Mouse (Mus musculus): ENCODE measurements at regions not wholly inside any gene's neighbourhood (a gene's known extent, or its start where the extent isn't known, plus 50 kb on each side); places are given as distances from the start of the nearest gene placed in this dataset.

DNA sequence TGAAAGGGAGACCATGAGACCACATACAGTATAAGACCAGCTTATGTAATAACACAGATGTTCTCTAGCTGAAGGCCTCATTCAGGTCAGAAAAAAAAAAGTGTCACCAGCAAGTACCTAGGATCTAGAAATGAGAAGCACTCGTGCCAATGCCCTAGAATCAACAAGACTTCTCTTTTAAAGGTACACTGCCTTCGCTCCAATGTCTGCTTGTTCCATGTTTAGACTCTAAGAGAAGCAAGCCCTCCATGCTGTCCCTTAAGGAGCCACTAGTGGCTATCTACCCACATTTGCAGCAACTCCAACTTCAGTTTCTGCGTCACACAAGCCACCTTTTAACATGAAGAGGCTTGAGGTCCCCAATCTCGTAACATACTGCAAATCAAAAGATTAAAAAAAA lies 185.4 kb upstream of the Mkln1 start:
- intact Hi-C loops (cut with DNase I): no loop called here

- intact Hi-C loops (cut with DNase I): no loop called here
These were observed 182.9 kb upstream of the Mkln1 start for GRCm38 (mm10) chr6:31215661-31216060.

DNA sequence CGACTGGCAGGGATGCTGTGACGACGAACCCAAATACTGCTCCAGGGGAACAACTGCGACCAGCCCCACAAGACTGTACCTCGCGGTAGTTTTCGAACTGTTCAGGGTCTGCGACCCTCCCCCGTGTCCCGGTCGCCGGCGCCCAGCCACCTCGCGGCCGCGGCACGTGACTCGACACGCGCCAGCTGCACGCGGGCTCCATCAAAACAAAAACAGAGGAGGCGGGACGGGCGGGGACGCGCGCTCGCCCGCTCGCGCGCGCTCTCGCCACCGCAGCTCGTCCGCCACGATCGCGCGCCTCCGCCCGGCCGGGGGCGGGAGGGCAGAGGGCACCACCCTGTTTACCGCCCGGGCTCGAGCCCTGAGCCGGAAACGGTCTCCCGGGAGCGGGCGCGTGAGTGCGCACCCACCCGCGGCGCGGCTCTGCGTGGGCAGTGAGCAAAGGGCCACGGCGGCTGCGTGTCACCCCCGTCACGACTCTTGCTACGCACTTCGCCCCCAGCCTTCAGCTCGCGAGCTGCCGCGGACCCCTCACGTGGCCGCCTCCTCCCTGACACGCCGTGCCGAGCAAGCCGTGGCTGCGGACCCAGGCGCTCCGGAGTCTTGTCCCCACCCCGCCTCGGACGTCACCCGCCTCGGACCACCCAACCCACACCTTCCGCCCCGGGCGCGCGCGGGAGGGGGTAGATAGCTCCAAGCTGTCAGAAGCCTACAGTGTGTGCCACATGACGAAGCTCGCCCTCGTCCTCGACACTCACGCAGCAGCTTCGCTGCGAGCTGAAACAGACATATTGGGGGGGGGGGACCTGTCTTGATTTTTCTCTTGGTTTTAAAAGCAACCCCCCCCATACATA lies 182.1 kb upstream of the Mkln1 start:
- intact Hi-C loops (cut with DNase I): no loop called here

GRCm38 (mm10) chr6:31217060-31217541 lies 181.4 kb upstream of the Mkln1 start:
- intact Hi-C loops (cut with DNase I): no loop called here

DNA sequence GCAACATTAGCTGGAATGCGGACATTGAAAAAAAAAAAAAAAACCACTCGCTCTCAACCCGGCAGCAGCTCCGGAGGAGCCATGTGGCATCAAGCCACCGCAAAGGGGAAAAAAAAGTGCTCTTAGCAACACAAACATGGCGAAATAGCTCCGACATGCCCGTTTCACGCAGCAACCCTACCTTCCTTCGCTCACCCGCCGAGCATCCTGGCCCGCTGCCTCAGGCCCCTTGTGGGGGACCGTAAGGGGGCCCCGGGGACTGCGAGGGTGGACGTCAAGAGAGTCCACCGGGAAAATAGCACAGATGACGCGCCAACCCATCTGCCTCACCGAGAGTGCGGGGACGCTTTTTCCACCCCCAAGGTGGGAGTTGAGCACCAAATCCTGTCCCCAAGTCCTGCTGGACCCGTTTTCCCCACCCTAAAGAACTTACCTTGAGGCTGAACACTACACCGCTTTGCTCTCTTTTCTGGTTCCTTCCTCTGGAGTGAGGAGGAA lies 180.8 kb upstream of the Mkln1 start:
- intact Hi-C loops (cut with DNase I): no loop called here

DNA sequence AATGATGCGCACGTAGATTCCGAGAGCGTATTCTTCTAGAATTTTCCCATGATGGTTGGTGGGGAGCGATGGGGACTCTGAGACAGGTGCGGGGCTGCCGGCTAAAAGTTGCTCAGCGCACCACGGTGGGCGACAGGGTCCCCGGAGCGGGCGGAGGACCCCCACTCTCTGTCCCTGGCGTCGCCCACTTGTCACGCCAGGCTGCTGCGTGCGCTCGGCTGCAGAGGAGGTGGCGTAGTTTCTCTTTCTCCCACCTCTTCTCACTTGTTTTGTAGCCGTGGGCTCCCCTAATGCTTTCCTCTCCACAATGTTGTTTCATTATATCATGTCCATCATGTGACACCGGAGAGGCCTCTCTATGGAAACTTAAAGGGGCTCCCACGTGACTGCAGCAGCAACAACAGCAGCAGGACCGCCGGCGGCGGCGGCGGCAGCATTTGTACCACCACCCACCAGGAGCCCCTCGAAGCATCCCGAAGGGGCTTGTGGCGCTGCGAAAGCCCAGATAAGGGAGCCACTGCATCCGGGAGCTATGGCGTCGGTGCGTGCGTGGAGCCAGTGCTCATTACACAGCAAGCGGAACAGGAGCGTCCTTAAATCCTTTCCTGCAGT lies 180.3 kb upstream of the Mkln1 start:
- intact Hi-C loops (cut with DNase I): no loop called here

DNA sequence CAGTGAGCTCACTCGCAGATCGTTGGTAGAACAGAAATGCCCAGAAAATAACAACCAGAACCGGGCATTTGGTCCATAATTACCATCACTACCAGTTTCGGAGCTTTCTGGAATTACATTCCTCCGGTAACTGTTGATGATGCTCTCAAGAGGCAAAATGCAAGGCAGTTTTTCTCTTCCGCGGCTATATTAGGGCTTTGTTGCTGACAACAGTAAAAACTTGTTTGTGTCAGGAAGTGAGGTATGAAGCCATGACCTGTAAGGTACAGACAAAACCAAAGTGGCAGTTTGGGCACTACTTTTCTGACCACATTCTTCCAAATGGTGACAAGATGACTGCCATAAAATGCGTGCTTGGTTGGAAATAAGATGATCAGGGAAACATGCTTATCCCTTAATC lies 179.7 kb upstream of the Mkln1 start:
- intact Hi-C loops (cut with DNase I): no loop called here

DNA sequence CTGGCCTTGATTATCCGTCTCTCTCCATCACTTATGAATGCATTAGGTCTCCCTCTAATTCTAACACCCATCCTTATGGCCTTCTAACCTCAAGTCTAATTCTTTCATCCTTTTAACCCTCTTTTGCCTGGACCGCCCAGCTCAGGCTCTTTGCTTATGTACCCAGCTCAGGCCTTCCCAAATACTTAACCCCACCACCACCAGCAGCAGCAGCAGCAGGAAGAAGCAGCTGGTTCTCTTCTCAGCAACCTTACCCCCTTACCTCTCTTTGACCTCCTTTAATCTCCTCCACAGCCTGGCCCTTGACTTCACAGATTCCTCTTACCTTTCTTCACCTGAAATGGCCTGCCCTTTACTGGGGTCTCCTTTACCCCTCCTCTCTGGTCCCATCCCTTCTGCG lies 178.8 kb upstream of the Mkln1 start:
- intact Hi-C loops (cut with DNase I): loop anchor here (10.0 kb wide), 2 partner anchors 95 to 165 kb away; no protein-coding TSS in a partner anchor

GRCm38 (mm10) chr6:31220184-31220931 lies 178.2 kb upstream of the Mkln1 start:
- intact Hi-C loops (cut with DNase I): loop anchor here (10.0 kb wide), 2 partner anchors 94 to 164 kb away; no protein-coding TSS in a partner anchor

- intact Hi-C loops (cut with DNase I): loop anchor here (10.0 kb wide), 2 partner anchors 93 to 163 kb away; no protein-coding TSS in a partner anchor
These were observed 177.0 kb upstream of the Mkln1 start for GRCm38 (mm10) chr6:31221490-31221889.

- intact Hi-C loops (cut with DNase I): loop anchor here (10.0 kb wide), 2 partner anchors 93 to 163 kb away; no protein-coding TSS in a partner anchor
These were observed 176.4 kb upstream of the Mkln1 start for GRCm38 (mm10) chr6:31222024-31222579.

- intact Hi-C loops (cut with DNase I): loop anchor here (10.0 kb wide), 2 partner anchors 87 to 157 kb away; no protein-coding TSS in a partner anchor
These were observed 171.1 kb upstream of the Mkln1 start for GRCm38 (mm10) chr6:31227406-31227805.

DNA sequence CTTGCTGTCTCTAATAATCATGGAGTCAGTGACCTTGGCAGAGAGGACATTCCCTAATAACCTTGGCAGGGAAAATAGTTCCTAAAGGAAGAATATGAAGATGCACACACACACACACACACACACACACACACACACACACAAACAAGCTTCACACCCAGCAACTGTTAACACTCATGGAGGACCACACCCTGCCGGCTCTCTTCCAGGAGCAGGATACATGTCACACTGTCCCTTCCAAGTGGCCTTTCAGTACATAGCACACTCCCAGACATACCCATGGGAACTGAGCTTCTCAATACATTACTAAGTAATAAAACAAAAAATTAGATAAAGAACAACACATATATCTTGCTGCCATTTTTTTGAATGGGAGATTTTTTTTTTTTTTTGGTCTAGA lies 170.5 kb upstream of the Mkln1 start:
- intact Hi-C loops (cut with DNase I): loop anchor here (10.0 kb wide), 2 partner anchors 87 to 157 kb away; no protein-coding TSS in a partner anchor

GRCm38 (mm10) chr6:31231821-31232220 lies 166.7 kb upstream of the Mkln1 start:
- intact Hi-C loops (cut with DNase I): no loop called here

- intact Hi-C loops (cut with DNase I): no loop called here
These were observed 165.1 kb upstream of the Mkln1 start for GRCm38 (mm10) chr6:31233252-31233993.

DNA sequence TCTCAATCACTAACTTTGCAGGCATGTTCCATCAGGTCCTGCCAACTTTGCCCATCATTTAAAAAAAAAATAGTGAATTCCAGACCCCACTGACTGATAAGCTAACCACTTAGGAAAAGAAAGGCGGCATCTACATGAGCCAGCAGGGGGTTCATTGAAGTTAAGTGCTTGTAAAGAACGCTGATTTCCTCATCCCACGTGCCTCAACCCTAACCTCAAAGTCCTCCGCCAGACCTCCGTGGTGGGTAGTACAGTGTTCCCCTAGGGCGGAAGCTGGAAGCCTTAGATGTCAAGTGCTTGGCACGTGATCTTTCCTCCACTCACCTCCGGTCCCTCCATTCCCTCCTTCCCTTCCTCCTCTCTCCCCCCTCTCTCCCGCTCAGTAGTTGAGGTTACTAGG lies 158.5 kb upstream of the Mkln1 start:
- intact Hi-C loops (cut with DNase I): no loop called here

GRCm38 (mm10) chr6:31250526-31250925 lies 148.0 kb upstream of the Mkln1 start:
- intact Hi-C loops (cut with DNase I): no loop called here

DNA sequence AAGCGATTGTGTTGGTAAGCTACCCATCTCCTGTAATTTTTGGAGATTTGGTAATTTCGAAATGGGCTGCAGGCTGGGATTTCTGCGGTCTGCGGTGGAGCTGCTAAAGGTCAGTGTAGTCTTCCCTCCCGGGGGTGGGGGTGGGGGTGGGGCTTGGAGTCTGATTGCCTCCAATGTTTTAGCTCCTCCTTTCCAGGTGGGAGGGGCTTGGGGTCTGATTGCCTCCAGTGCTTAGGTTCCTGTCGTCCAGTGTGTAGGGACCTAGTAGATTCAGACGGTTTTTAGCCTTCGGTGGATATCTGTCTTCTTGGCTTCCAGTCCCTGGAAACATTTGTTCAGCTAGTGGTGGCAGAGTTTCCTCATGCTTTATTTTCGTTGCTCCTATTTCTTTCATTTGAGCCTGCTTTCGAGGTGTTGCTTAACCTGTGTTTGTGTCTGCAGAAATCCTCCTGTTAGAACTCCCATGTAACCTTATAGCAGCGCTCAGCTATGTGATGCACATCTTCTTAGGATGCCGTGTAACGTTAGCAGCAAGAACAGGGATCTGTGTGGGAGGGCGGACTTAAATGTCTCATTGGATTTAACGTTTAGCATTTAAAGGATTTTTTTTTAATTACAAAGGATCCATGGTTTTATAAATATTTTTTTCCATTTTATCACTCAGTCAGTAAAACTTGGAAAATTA lies 145.1 kb upstream of the Mkln1 start:
- intact Hi-C loops (cut with DNase I): no loop called here

- intact Hi-C loops (cut with DNase I): no loop called here
These were observed 137.7 kb upstream of the Mkln1 start for GRCm38 (mm10) chr6:31260645-31261345.
